Mouse (Mus musculus): ENCODE measurements around the gene Fam167b. TPM values are rescaled to one million over a fixed set of nuclear protein-coding genes. Genes with fewer than 3 reads are reported as not detected.

The Fam167b gene
- polyA plus RNA-seq, 1 experiment = 2.6 TPM

- Histone ChIP-seq H3K4me1 (replicated peaks; ENCODE audit: control insufficient read depth, insufficient read depth, low read length) (peaks cover 56% of the 10 kb centered on the region), H3K27me3 (ENCODE audit: control insufficient read depth, insufficient read depth, low read length) (no peaks in the 10 kb centered on the region), H3K4me3 (ENCODE audit: control insufficient read depth, insufficient read depth, low read length) (peak overlapping the region; percentile 49), H3K27ac (ENCODE audit: control insufficient read depth, insufficient read depth, low read length) (peak overlapping the region; percentile 93), H3K36me3 (ENCODE audit: control insufficient read depth, insufficient read depth, low read length) (no peaks in the 10 kb centered on the region)
- TF ChIP-seq POLR2A (IDR thresholded peaks at IDR 0.05; ENCODE audit: control insufficient read depth, extremely low read depth, insufficient read depth, low read length, poor library complexity) (0 out of 2 replicates have a peak, but pooled peaks have one; percentile 33), CTCF (IDR thresholded peaks at IDR 0.05; ENCODE audit: borderline replicate concordance, control insufficient read depth, extremely low read depth, insufficient read depth, low read length, poor library complexity) (peak; percentile 85)
- DNase-seq = peak; percentile 85
- 29% methylated on average over 21 of the region's 21 CpGs for WGBS
These were observed 1.4 kb downstream of the Fam167b start for GRCm38 (mm10) chr4:129576863-129577491.

- WGBS = 3% methylated on average over 7 of the region's 8 CpGs
- DNase-seq = peak; percentile 93
- H3K27ac ChIP-seq (ENCODE audit: control insufficient read depth, insufficient read depth, low read length) = peak overlapping the region; percentile 98
- no peaks in the 10 kb centered on the region for H3K36me3 ChIP-seq (ENCODE audit: control insufficient read depth, insufficient read depth, low read length)
- peak overlapping the region; percentile 48 for H3K4me3 ChIP-seq (ENCODE audit: control insufficient read depth, insufficient read depth, low read length)
- TF ChIP-seq CTCF (IDR thresholded peaks at IDR 0.05; ENCODE audit: borderline replicate concordance, control insufficient read depth, extremely low read depth, insufficient read depth, low read length, poor library complexity) = no peak
- peak; percentile 45; the same call in 1 of the 2 replicates for TF ChIP-seq POLR2A (IDR thresholded peaks at IDR 0.05; ENCODE audit: control insufficient read depth, extremely low read depth, insufficient read depth, low read length, poor library complexity)
- peaks cover 64% of the 10 kb centered on the region for H3K4me1 ChIP-seq (replicated peaks; ENCODE audit: control insufficient read depth, insufficient read depth, low read length)
- H3K27me3 ChIP-seq (ENCODE audit: control insufficient read depth, insufficient read depth, low read length) = no peaks in the 10 kb centered on the region
These were observed 3.0 kb downstream of the Fam167b start for GRCm38 (mm10) chr4:129575171-129575844.

GRCm38 (mm10) chr4:129573430-129573829 is 4.9 kb downstream of the Fam167b start, which contains the start of gene Lck:
Gene Lck (minus strand): TSS chr4:129573641.
- no peak for TF ChIP-seq CTCF (IDR thresholded peaks at IDR 0.05; ENCODE audit: borderline replicate concordance, control insufficient read depth, extremely low read depth, insufficient read depth, low read length, poor library complexity)
- TF ChIP-seq POLR2A (IDR thresholded peaks at IDR 0.05; ENCODE audit: control insufficient read depth, extremely low read depth, insufficient read depth, low read length, poor library complexity) = peak; percentile 85; the same call in 1 of the 2 replicates
- Histone ChIP-seq H3K36me3 (ENCODE audit: control insufficient read depth, insufficient read depth, low read length) (no peaks in the 10 kb centered on the region; the same call in 1 of the 2 replicates), H3K4me3 (ENCODE audit: control insufficient read depth, insufficient read depth, low read length) (peak within 1 kb of the TSS; percentile 60), H3K27me3 (ENCODE audit: control insufficient read depth, insufficient read depth, low read length) (no peaks in the 10 kb centered on the region), H3K27ac (ENCODE audit: control insufficient read depth, insufficient read depth, low read length) (peak within 1 kb of the TSS; percentile 93), H3K4me1 (replicated peaks; ENCODE audit: control insufficient read depth, insufficient read depth, low read length) (peaks cover 63% of the 10 kb centered on the region)
- 3% methylated on average over 8 of the region's 8 CpGs for WGBS
- DNase-seq = peak; percentile 89

- Histone ChIP-seq H3K4me3 (ENCODE audit: control insufficient read depth, insufficient read depth, low read length) (peak overlapping the region; percentile 60), H3K27ac (ENCODE audit: control insufficient read depth, insufficient read depth, low read length) (peak overlapping the region; percentile 91), H3K27me3 (ENCODE audit: control insufficient read depth, insufficient read depth, low read length) (no peaks in the 10 kb centered on the region), H3K36me3 (ENCODE audit: control insufficient read depth, insufficient read depth, low read length) (no peaks in the 10 kb centered on the region; the same call in 1 of the 2 replicates), H3K4me1 (replicated peaks; ENCODE audit: control insufficient read depth, insufficient read depth, low read length) (peaks cover 64% of the 10 kb centered on the region)
- DNase-seq = no peak
- TF ChIP-seq CTCF (IDR thresholded peaks at IDR 0.05; ENCODE audit: borderline replicate concordance, control insufficient read depth, extremely low read depth, insufficient read depth, low read length, poor library complexity) = no peak
- TF ChIP-seq POLR2A (IDR thresholded peaks at IDR 0.05; ENCODE audit: control insufficient read depth, extremely low read depth, insufficient read depth, low read length, poor library complexity) = no peak
- 76% methylated on average over 4 of the region's 4 CpGs for WGBS
These were observed 5.3 kb downstream of the Fam167b start for GRCm38 (mm10) chr4:129573093-129573370.

- Histone ChIP-seq H3K27ac (ENCODE audit: control insufficient read depth, insufficient read depth, low read length) (peak overlapping the region; percentile 91), H3K36me3 (ENCODE audit: control insufficient read depth, insufficient read depth, low read length) (no peaks in the 10 kb centered on the region; the same call in 1 of the 2 replicates), H3K4me3 (ENCODE audit: control insufficient read depth, insufficient read depth, low read length) (peak overlapping the region; percentile 60), H3K4me1 (replicated peaks; ENCODE audit: control insufficient read depth, insufficient read depth, low read length) (peaks cover 62% of the 10 kb centered on the region), H3K27me3 (ENCODE audit: control insufficient read depth, insufficient read depth, low read length) (no peaks in the 10 kb centered on the region)
- DNase-seq = no peak
- 69% methylated on average over 13 of the region's 13 CpGs for WGBS
- TF ChIP-seq CTCF (IDR thresholded peaks at IDR 0.05; ENCODE audit: borderline replicate concordance, control insufficient read depth, extremely low read depth, insufficient read depth, low read length, poor library complexity) (no peak), POLR2A (IDR thresholded peaks at IDR 0.05; ENCODE audit: control insufficient read depth, extremely low read depth, insufficient read depth, low read length, poor library complexity) (no peak)
These were observed 5.9 kb downstream of the Fam167b start for GRCm38 (mm10) chr4:129572236-129573092.

- no peak for DNase-seq
- 47% methylated on average over 8 of the region's 8 CpGs for WGBS
- Histone ChIP-seq H3K4me3 (ENCODE audit: control insufficient read depth, insufficient read depth, low read length) (peak overlapping the region; percentile 60), H3K27me3 (ENCODE audit: control insufficient read depth, insufficient read depth, low read length) (no peaks in the 10 kb centered on the region), H3K27ac (ENCODE audit: control insufficient read depth, insufficient read depth, low read length) (peak overlapping the region; percentile 91), H3K36me3 (ENCODE audit: control insufficient read depth, insufficient read depth, low read length) (peaks cover 4% of the 10 kb centered on the region), H3K4me1 (replicated peaks; ENCODE audit: control insufficient read depth, insufficient read depth, low read length) (peaks cover 60% of the 10 kb centered on the region)
- TF ChIP-seq POLR2A (IDR thresholded peaks at IDR 0.05; ENCODE audit: control insufficient read depth, extremely low read depth, insufficient read depth, low read length, poor library complexity) = no peak
- no peak for TF ChIP-seq CTCF (IDR thresholded peaks at IDR 0.05; ENCODE audit: borderline replicate concordance, control insufficient read depth, extremely low read depth, insufficient read depth, low read length, poor library complexity)
These were observed 6.7 kb downstream of the Fam167b start for GRCm38 (mm10) chr4:129571551-129572084.
